Mouse (Mus musculus): Measurements from ENCODE around the gene Map2k2.

DNA sequence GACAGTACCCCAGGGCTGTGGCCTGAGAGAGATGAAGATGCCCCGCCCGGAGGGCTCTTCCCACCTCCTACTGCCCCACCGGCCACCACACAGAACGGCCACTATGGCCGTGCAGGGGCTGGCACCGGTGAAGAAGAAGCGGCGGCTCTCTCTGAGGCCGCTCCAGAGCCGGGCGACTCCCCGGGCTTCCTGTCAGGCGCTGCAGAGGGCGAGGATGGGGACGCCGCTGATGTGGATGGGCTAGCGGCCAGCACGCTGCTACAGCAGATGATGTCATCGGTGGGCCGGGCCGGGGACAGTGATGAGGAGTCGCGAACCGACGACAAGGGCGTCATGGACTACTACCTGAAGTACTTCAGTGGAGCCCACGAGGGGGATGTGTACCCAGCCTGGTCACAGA is 39.0 kb downstream of the Map2k2 start:
- TF ChIP-seq CTCF (IDR thresholded peaks at IDR 0.05; ENCODE audit: low read depth) (no peak), EP300 (IDR thresholded peaks at IDR 0.05; ENCODE audit: low read depth) (no peak)

Measured in liver, embryonic 14.5 days (tissue).